Mouse (Mus musculus) lung, postnatal 0 days (tissue): Measurements from ENCODE around the gene Adat1.

Experiments
- CTCF ChIP-seq: IDR thresholded peaks from 2 replicates; pipeline ENCODE4 v1.5.1; 2016; ENCODE audit warnings: antibody characterized with exemption, mild to moderate bottlenecking
- EP300 ChIP-seq: IDR thresholded peaks from 2 replicates; pipeline ENCODE4 v1.6.1; 2016; ENCODE audit warnings: antibody characterized with exemption, mild to moderate bottlenecking, control low read depth

DNA sequence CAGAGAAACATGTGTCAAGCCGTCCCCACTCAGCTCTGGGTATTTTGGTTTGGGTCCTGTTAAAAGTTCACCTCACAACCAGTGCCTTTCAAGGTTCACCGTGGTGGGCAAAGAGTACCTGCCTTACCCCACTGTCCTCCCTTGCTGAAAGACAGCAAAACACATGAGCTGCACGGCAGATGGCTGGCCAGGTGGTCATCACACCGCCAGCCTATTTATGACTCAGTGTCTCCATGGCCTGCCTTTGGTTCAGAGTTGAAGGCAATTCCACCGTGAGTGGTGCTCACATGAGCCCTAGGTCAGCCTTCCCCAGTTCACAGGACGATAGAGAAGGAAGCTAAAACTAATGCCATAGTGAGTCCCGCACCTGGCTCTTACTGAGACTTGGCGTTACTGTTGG lies 44.1 kb downstream of the Adat1 start:
- TF ChIP-seq CTCF: no peak
- no peak for TF ChIP-seq EP300
